Mouse (Mus musculus) lung, embryonic 15.5 days (tissue): ENCODE measurements around the gene Hdgfl3. TPM values are rescaled to one million over a fixed set of nuclear protein-coding genes. Genes with fewer than 3 reads are reported as not detected.

Source experiments
- ATAC-seq: fragments of 200-750 bp; cut with Nextera tagmentation; 2 replicates; pipeline ENCODE4 v1.8.0; 2017; ENCODE audit warnings: moderate number of reproducible peaks, borderline replicate concordance; ENCODE audit not compliant: low FRiP score, low TSS enrichment; ENCODE audit errors: extremely low read depth
- H3K27ac ChIP-seq: fragments of 300-500 bp; sonication (generic); 2 replicates; pipeline ENCODE4 v1.5.1; 2015; ENCODE audit warnings: moderate library complexity, mild to moderate bottlenecking, inconsistent platforms
- H3K27me3 ChIP-seq: fragments of 300-500 bp; sonication (generic); 2 replicates; pipeline ENCODE4 v1.6.1; 2015; ENCODE audit warnings: inconsistent platforms
- H3K36me3 ChIP-seq: fragments of 300-500 bp; sonication (generic); 2 replicates; pipeline ENCODE4 v1.6.1; 2015; ENCODE audit warnings: inconsistent platforms
- H3K4me1 ChIP-seq: fragments of 300-500 bp; sonication (generic); 2 replicates; pipeline ENCODE4 v1.6.1; 2015; ENCODE audit warnings: inconsistent platforms
- H3K4me2 ChIP-seq: fragments of 300-500 bp; sonication (generic); 2 replicates; pipeline ENCODE4 v1.6.1; 2015; ENCODE audit warnings: inconsistent platforms, mild to moderate bottlenecking, moderate library complexity
- H3K4me3 ChIP-seq: fragments of 300-500 bp; sonication (generic); 2 replicates; pipeline ENCODE4 v1.5.1; 2015; ENCODE audit warnings: mild to moderate bottlenecking, inconsistent platforms
- H3K9ac ChIP-seq: fragments of 300-500 bp; sonication (generic); 2 replicates; pipeline ENCODE4 v1.6.1; 2015; ENCODE audit warnings: inconsistent platforms
- H3K9me3 ChIP-seq: fragments of 300-500 bp; sonication (generic); 2 replicates; pipeline ENCODE4 v1.6.1; 2016; ENCODE audit warnings: inconsistent platforms
- WGBS: fragments of 180-500 bp; shearing (Covaris S2); methylation state at CpG from one replicate; pipeline ENCODE4 v1.1.7; 2015; 5-methylcytosine and 5-hydroxymethylcytosine counted together
- polyA plus RNA-seq: library from polyadenylated mRNA; unstranded; fragments of >200 nt; fragmentation: Nextera tagmentation; extraction: Ambion mirVana; gene quantifications from 2 replicates; pipeline ENCODE4 v1.2.1, GENCODE M21; 2015

Hdgfl3 gene
- polyA plus RNA-seq, 1 experiment from 2014 or later = 9.1 TPM

DNA sequence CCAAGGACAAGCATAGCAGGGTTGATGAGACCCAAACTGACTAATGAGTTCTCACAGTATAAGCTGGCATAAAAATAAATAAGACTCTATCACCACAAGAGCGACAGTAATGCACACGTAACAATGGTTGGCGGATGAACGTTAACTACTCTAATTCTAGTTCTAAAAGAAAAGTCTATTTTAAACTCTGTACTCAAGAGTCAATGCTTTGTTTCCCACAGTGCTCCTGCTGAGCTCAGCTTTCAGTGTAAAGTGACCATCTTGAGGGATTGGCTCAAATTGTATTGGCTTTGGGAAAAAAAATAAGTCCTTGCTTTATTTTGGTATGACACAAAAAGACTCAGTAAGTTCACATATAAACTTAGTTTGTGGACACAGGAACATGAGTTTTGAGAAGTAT, 49.1 kb downstream of the Hdgfl3 start:
- H3K36me3 ChIP-seq = no peaks in the 10 kb centered on the region
- no peak overlapping the region for H3K27ac ChIP-seq
- 0 out of 2 replicates have a peak, but pooled peaks cover 2% of the 10 kb centered on the region for H3K4me1 ChIP-seq
- no peaks in the 10 kb centered on the region for H3K27me3 ChIP-seq
- WGBS = 78% methylated on average over 4 of the region's 4 CpGs
- H3K4me3 ChIP-seq = no peak overlapping the region
- H3K4me2 ChIP-seq = no peak overlapping the region
- no peaks in the 10 kb centered on the region for H3K9me3 ChIP-seq
- ATAC-seq = no peak
- no peak overlapping the region for H3K9ac ChIP-seq

- 60% methylated on average over 3 of the region's 3 CpGs for WGBS
- Histone ChIP-seq H3K9me3 (no peaks in the 10 kb centered on the region), H3K27ac (no peak overlapping the region)
These were observed 52.7 kb downstream of the Hdgfl3 start for GRCm38 (mm10) chr7:81881600-81881999.

GRCm38 (mm10) chr7:81880797-81881196, 53.5 kb downstream of the Hdgfl3 start:
- Histone ChIP-seq H3K9me3 (no peaks in the 10 kb centered on the region), H3K4me2 (no peak overlapping the region), H3K9ac (no peak overlapping the region), H3K27ac (no peak overlapping the region), H3K36me3 (no peaks in the 10 kb centered on the region), H3K4me1 (0 out of 2 replicates have a peak, but pooled peaks cover 2% of the 10 kb centered on the region), H3K4me3 (no peak overlapping the region), H3K27me3 (no peaks in the 10 kb centered on the region)
- ATAC-seq = no peak
- 89% methylated on average over 4 of the region's 4 CpGs for WGBS

More at GRCm38 (mm10) chr7:81881600-81881999, 52.7 kb downstream of the Hdgfl3 start:
- Histone ChIP-seq H3K4me2 (no peak overlapping the region), H3K9ac (no peak overlapping the region), H3K4me3 (no peak overlapping the region), H3K36me3 (no peaks in the 10 kb centered on the region), H3K4me1 (0 out of 2 replicates have a peak, but pooled peaks cover 2% of the 10 kb centered on the region), H3K27me3 (no peaks in the 10 kb centered on the region)
- no peak for ATAC-seq

DNA sequence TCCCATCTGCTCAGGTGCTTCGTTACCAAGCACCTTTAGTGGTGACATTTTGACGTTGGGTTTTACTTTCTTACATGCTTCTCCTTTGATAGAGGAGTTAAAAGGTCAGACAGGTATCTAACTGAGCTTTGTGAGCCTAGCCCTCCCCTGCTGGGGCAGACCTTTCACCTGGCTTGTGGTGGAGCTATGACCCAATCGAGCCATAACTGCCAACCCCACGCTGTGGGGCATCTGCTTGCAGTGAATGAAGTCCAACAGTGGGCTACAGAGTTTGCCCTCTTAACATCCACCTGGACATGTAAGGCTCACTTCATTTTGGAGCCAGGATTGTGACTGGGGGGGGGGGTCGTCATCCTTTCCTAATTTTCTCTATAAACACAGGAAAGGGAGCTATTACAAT, 54.0 kb downstream of the Hdgfl3 start:
- 79% methylated on average over 5 of the region's 5 CpGs for WGBS
- no peak for ATAC-seq
- no peak overlapping the region for H3K4me2 ChIP-seq
- 0 out of 2 replicates have a peak, but pooled peaks cover 2% of the 10 kb centered on the region for H3K4me1 ChIP-seq
- H3K27ac ChIP-seq = no peak overlapping the region
- no peaks in the 10 kb centered on the region for H3K9me3 ChIP-seq
- no peaks in the 10 kb centered on the region for H3K36me3 ChIP-seq
- no peak overlapping the region for H3K4me3 ChIP-seq
- no peak overlapping the region for H3K9ac ChIP-seq
- H3K27me3 ChIP-seq = no peaks in the 10 kb centered on the region

- Histone ChIP-seq H3K27me3 (no peaks in the 10 kb centered on the region), H3K36me3 (no peaks in the 10 kb centered on the region), H3K4me1 (peaks cover 17% of the 10 kb centered on the region; the same call in 1 of the 2 replicates), H3K27ac (no peak overlapping the region), H3K4me3 (no peak overlapping the region), H3K9ac (no peak overlapping the region), H3K4me2 (no peak overlapping the region), H3K9me3 (no peaks in the 10 kb centered on the region)
- ATAC-seq = no peak
- 41% methylated on average over 9 of the region's 9 CpGs for WGBS
These were observed 58.9 kb downstream of the Hdgfl3 start for GRCm38 (mm10) chr7:81875372-81875771.

- Histone ChIP-seq H3K4me1 (peaks cover 17% of the 10 kb centered on the region; the same call in 1 of the 2 replicates), H3K9ac (no peak overlapping the region), H3K36me3 (no peaks in the 10 kb centered on the region), H3K9me3 (no peaks in the 10 kb centered on the region), H3K4me2 (no peak overlapping the region), H3K27me3 (no peaks in the 10 kb centered on the region), H3K27ac (no peak overlapping the region), H3K4me3 (no peak overlapping the region)
- 58% methylated on average over 6 of the region's 6 CpGs for WGBS
- ATAC-seq = no peak
These were observed 59.6 kb downstream of the Hdgfl3 start for GRCm38 (mm10) chr7:81874636-81875035.

DNA sequence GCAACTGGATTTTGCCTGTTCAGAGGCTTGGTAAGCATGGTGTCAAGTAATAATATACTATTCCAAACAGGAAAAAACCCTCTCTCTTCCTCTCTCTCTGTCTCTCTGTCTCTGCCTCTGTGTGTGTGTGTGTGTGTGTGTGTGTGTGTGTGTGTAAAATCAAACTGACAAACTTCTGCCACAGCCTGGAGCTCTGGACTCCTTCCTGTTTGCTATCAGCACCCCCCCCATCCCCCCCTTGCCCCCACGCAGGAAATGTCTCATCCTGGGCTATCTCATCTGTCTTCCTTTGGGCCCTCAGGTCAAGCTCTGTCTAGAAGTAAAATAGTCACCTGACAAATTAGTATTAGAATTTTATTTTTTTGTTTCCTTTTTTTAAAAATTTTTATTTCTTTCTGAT, 60.5 kb downstream of the Hdgfl3 start:
- WGBS = 25% methylated on average over 1 of the region's 1 CpGs
- H3K27me3 ChIP-seq = no peaks in the 10 kb centered on the region
- H3K36me3 ChIP-seq = no peaks in the 10 kb centered on the region
- H3K4me1 ChIP-seq = peaks cover 17% of the 10 kb centered on the region; the same call in 1 of the 2 replicates
- no peak overlapping the region for H3K4me2 ChIP-seq
- no peak overlapping the region for H3K27ac ChIP-seq
- H3K9me3 ChIP-seq = no peaks in the 10 kb centered on the region
- H3K4me3 ChIP-seq = no peak overlapping the region
- ATAC-seq = no peak
- no peak overlapping the region for H3K9ac ChIP-seq

DNA sequence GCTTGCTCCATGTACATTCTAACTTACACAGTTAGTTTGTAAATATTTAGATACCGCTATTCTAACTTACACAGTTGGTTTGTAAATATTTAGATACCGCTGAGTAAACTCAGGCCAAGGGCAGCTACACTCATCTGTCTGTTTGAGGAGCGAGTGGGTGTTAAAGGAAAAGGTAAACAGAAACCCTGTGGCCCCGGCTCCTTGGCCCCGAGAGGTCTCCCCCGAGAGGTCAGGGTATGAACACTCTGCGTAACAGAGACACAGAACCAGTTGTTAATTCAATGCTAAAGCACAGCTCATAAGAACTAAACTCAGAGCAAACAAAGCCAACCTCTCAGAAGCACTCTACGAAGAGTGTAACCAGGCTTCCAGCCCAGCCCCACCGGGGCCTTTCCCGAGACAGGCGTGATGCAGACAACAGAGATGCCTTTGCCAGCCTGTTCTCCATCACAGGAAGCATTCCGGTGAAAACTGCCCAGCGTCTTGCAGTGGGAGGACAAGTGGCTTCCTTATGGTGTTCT, 61.7 kb downstream of the Hdgfl3 start:
- ATAC-seq = peak; percentile 71

DNA sequence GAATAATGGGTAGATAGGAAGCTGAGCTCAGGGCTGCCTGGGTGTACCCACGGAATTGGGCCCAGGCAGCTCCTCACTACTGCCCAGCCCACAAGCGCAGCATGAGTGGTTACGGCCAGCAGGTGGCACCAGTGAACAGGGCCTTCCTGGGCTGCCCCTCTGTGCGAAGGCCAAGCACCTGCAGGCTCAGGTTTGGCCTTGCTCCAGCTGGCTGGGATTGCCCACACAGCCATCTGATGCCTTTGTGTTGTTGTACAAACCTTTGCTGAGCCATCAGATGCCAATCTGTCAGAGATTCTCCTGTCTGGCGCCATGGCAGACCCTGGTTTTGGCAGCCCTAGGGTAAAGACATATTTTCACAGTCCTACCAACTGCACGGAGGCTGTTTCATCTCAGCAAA, 66.1 kb downstream of the Hdgfl3 start:
- Histone ChIP-seq H3K4me1 (peaks cover 13% of the 10 kb centered on the region; the same call in 1 of the 2 replicates), H3K4me2 (no peak overlapping the region), H3K4me3 (no peak overlapping the region), H3K36me3 (no peaks in the 10 kb centered on the region), H3K27me3 (no peaks in the 10 kb centered on the region), H3K9ac (no peak overlapping the region), H3K27ac (no peak overlapping the region), H3K9me3 (no peaks in the 10 kb centered on the region)
- ATAC-seq = no peak
- 31% methylated on average over 6 of the region's 6 CpGs for WGBS

More for the DNA sequence above, 61.7 kb downstream of the Hdgfl3 start:
- H3K36me3 ChIP-seq = no peaks in the 10 kb centered on the region
- H3K4me1 ChIP-seq = peaks cover 17% of the 10 kb centered on the region; the same call in 1 of the 2 replicates
- H3K4me3 ChIP-seq = no peak overlapping the region
- no peaks in the 10 kb centered on the region for H3K9me3 ChIP-seq
- no peak overlapping the region for H3K27ac ChIP-seq
- 22% methylated on average over 13 of the region's 13 CpGs for WGBS
- no peak overlapping the region for H3K4me2 ChIP-seq
- H3K27me3 ChIP-seq = no peaks in the 10 kb centered on the region
- H3K9ac ChIP-seq = no peak overlapping the region

- WGBS = 81% methylated on average over 9 of the region's 9 CpGs
- H3K27me3 ChIP-seq = peaks cover under 1% of the 10 kb centered on the region; the same call in 1 of the 2 replicates
- no peak for ATAC-seq
- H3K9me3 ChIP-seq = no peaks in the 10 kb centered on the region
- H3K4me2 ChIP-seq = no peak overlapping the region
- H3K9ac ChIP-seq = no peak overlapping the region
- H3K27ac ChIP-seq = no peak overlapping the region
- H3K4me1 ChIP-seq = peaks cover 5% of the 10 kb centered on the region; the same call in 1 of the 2 replicates
- H3K36me3 ChIP-seq = no peaks in the 10 kb centered on the region
- H3K4me3 ChIP-seq = no peak overlapping the region
These were observed 66.9 kb downstream of the Hdgfl3 start for GRCm38 (mm10) chr7:81867231-81867930.

GRCm38 (mm10) chr7:81865937-81866336, 68.3 kb downstream of the Hdgfl3 start:
- Histone ChIP-seq H3K27ac (no peak overlapping the region), H3K36me3 (no peaks in the 10 kb centered on the region), H3K4me1 (peaks cover 5% of the 10 kb centered on the region; the same call in 1 of the 2 replicates), H3K9ac (no peak overlapping the region), H3K27me3 (peaks cover 15% of the 10 kb centered on the region; the same call in 1 of the 2 replicates), H3K9me3 (no peaks in the 10 kb centered on the region), H3K4me3 (no peak overlapping the region), H3K4me2 (no peak overlapping the region)
- WGBS = 91% methylated on average over 6 of the region's 6 CpGs
- ATAC-seq = no peak

- Histone ChIP-seq H3K9ac (no peak overlapping the region), H3K9me3 (no peaks in the 10 kb centered on the region), H3K4me3 (no peak overlapping the region), H3K27me3 (peaks cover 28% of the 10 kb centered on the region; the same call in 1 of the 2 replicates), H3K4me2 (no peak overlapping the region), H3K36me3 (no peaks in the 10 kb centered on the region), H3K4me1 (peaks cover 10% of the 10 kb centered on the region), H3K27ac (no peak overlapping the region)
- no peak for ATAC-seq
- WGBS = 88% methylated on average over 6 of the region's 6 CpGs
These were observed 69.7 kb downstream of the Hdgfl3 start for GRCm38 (mm10) chr7:81864552-81864951.
